Mouse (Mus musculus): ENCODE measurements around the gene Sgca. TPM values are rescaled to one million over a fixed set of nuclear protein-coding genes. Genes with fewer than 3 reads are reported as not detected.

Sgca gene
- polyA plus RNA-seq, 1 experiment from 2014 or later: not detected

DNA sequence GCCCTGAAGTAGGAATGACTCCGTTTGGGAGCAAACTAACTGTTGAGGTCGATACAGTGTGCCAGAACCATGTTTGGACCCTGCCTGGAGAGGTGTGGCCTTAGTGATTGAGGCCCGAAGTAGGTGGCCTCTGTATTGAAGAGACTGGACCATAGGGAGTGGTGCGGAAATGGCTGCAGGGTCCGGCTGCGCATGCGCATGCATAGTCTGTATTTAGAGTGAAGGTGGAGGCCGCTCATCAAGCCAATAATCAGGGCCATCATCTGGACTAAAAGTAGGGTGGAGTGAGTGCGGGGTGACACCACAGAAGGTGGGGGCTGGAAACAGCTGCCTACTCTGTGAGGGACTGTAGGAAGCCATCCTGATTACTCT is 18.4 kb downstream of the Sgca start:
- no peaks in the 10 kb centered on the region for H3K27me3 ChIP-seq
- no peaks in the 10 kb centered on the region for H3K36me3 ChIP-seq
- WGBS: 83% methylated on average over 9 of the region's 9 CpGs
- peak overlapping the region; percentile 47; the same call in 1 of the 2 replicates for H3K27ac ChIP-seq (replicated peaks)
- no peak overlapping the region for H3K4me2 ChIP-seq
- peaks cover 8% of the 10 kb centered on the region for H3K4me1 ChIP-seq (replicated peaks)
- no peak for ATAC-seq (ENCODE audit: low read depth)
- H3K4me3 ChIP-seq: no peak overlapping the region
- H3K9ac ChIP-seq: no peak overlapping the region
- no peaks in the 10 kb centered on the region for H3K9me3 ChIP-seq

DNA sequence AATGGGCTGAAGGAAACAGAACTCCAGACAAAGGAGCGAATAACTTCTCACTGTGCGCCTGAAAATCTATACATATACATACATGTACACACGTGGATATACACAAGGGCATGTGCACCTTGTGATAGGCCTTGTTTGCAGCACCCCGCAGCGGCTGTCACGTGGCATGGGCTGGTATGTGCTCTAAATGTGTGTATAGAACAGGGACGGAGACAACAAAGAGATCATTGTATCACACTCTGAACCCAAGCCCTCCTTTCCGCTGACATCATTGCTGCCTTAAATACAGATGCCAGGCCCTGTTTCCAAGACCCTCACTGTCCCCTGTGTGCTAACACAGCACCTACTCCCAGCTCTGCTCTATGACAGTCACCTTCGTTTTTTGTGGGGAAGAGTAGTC is 21.0 kb downstream of the Sgca start:
- Histone ChIP-seq H3K27me3 (no peaks in the 10 kb centered on the region), H3K4me1 (replicated peaks) (peaks cover 15% of the 10 kb centered on the region), H3K9me3 (no peaks in the 10 kb centered on the region), H3K36me3 (no peaks in the 10 kb centered on the region), H3K9ac (no peak overlapping the region), H3K27ac (replicated peaks) (no peak overlapping the region), H3K4me3 (no peak overlapping the region), H3K4me2 (no peak overlapping the region; the same call in 1 of the 2 replicates)
- no peak for ATAC-seq (ENCODE audit: low read depth)
- WGBS: 58% methylated on average over 9 of the region's 9 CpGs

DNA sequence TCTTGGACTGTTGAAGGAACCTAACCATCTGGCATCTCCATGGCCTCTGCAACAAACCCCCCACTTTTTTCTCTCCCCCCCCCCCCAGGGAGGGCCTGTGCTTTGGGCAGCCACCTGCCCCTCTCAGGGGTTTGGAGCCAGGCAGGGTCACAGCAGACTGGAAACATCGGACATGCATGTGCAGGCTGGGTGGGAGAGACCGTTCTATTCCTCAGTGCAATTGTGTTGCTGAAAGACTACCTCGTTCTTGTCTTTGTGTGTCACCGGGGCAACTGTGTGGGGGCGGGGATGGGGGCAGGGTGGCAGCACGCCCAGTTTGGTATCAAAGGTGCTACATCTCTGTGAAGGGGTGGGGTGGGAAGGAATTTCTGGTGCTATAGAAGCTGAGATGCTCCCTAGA is 24.0 kb downstream of the Sgca start:
- Histone ChIP-seq H3K4me1 (replicated peaks) (peaks cover 7% of the 10 kb centered on the region), H3K9me3 (no peaks in the 10 kb centered on the region), H3K27ac (replicated peaks) (peak overlapping the region; percentile 33; the same call in 1 of the 2 replicates), H3K9ac (no peak overlapping the region), H3K4me3 (no peak overlapping the region), H3K27me3 (no peaks in the 10 kb centered on the region), H3K4me2 (no peak overlapping the region), H3K36me3 (no peaks in the 10 kb centered on the region)
- WGBS: 4% methylated on average over 6 of the region's 6 CpGs
- ATAC-seq (ENCODE audit: low read depth): 0 out of 2 replicates have a peak, but pooled peaks have one; percentile 40

DNA sequence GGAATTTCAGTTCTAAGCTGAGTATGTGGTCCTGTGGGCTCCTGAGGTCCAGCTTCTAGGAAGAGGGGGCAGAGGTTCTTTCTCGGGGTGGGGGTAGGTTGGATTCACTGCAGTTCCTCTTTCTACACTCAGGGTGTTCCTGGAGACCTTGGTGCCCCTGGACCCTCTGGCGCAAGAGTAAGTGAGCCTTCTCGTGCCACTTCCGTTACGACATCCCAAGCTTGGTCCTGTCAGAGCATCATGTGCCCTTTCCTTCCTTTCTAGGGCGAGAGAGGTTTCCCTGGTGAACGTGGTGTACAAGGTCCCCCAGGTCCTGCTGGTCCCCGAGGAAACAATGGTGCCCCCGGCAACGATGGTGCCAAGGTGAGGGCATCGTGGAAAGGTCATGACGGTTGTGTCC is 30.9 kb downstream of the Sgca start:
- Histone ChIP-seq H3K36me3 (no peaks in the 10 kb centered on the region), H3K4me3 (no peak overlapping the region), H3K4me1 (replicated peaks) (no peaks in the 10 kb centered on the region), H3K9ac (no peak overlapping the region), H3K27ac (replicated peaks) (no peak overlapping the region), H3K27me3 (peaks cover 9% of the 10 kb centered on the region), H3K9me3 (no peaks in the 10 kb centered on the region), H3K4me2 (no peak overlapping the region)
- ATAC-seq (ENCODE audit: low read depth): no peak
- 90% methylated on average over 12 of the region's 12 CpGs for WGBS

DNA sequence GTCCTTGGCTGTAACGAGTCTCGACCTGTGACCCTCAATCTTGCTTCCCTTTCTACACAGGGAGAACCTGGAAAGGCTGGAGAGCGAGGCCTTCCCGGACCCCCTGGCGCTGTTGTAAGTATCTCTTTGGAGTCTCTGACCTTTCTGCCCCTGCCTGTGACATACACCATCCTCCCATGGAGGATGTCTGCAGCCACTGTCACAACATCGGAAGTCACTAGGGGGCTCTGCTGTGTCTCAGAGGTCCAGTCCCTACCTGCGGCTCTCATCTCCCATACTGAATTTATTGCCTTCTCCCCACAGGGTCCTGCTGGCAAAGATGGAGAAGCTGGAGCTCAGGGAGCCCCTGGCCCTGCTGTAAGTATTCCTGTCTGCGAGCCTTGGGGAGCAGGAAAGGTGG is 31.8 kb downstream of the Sgca start:
- Histone ChIP-seq H3K36me3 (no peaks in the 10 kb centered on the region), H3K9ac (no peak overlapping the region), H3K4me1 (replicated peaks) (no peaks in the 10 kb centered on the region), H3K4me2 (no peak overlapping the region), H3K27me3 (peaks cover 15% of the 10 kb centered on the region), H3K9me3 (no peaks in the 10 kb centered on the region), H3K4me3 (no peak overlapping the region), H3K27ac (replicated peaks) (no peak overlapping the region)
- ATAC-seq (ENCODE audit: low read depth): no peak
- WGBS: 20% methylated on average over 8 of the region's 8 CpGs

DNA sequence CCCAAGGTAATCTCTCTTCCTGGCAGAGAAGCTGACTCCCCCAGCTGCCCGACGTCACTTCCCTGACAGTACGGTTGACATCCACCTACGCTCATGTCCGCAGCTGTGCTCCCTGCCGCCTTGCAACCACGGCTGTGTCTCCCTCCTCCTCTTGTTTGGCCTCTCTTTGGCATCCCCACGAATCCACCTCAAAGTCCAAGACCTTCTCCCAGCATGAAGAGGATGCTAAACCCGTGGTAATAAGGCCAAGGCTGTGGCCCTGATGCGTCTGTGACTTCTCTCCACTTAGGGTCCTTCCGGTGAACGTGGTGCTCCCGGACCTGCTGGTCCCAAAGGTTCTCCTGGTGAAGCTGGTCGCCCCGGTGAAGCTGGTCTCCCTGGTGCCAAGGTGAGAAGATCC is 33.1 kb downstream of the Sgca start:
- WGBS: 83% methylated on average over 15 of the region's 15 CpGs
- Histone ChIP-seq H3K9ac (no peak overlapping the region), H3K9me3 (no peaks in the 10 kb centered on the region), H3K27ac (replicated peaks) (no peak overlapping the region), H3K4me2 (no peak overlapping the region), H3K4me1 (replicated peaks) (peaks cover 3% of the 10 kb centered on the region; the same call in 1 of the 2 replicates), H3K4me3 (no peak overlapping the region), H3K36me3 (no peaks in the 10 kb centered on the region), H3K27me3 (peaks cover 27% of the 10 kb centered on the region)
- no peak for ATAC-seq (ENCODE audit: low read depth)

DNA sequence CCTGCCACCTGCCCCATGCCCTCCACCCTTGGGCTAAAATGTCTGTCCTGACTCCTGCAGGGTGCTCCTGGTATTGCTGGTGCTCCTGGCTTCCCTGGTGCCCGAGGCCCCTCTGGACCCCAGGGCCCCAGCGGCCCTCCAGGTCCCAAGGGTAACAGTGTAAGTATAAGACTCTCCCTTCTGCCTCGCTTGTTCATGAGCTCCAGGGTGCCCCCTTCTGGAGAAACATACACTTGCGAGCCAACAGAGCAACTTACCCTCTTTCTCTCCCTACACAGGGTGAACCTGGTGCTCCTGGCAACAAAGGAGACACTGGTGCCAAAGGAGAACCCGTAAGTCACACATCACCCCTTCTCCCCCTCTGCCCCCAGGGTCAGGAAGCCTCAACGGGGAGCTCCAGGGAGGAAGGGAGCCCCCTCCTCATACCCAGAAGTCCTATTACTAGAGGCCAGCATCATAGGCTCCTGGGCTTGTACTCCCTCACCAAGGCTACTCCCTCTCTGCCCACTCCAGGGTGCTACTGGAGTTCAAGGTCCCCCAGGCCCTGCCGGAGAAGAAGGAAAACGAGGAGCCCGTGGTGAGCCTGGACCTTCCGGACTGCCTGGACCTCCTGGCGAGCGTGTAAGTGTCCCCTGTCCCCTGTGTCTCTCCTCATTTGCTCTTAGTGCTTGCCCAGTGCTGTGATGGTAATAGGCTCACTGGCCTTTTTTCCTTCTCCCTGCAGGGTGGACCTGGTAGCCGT is 33.7 kb downstream of the Sgca start:
- Histone ChIP-seq H3K27me3 (peaks cover 33% of the 10 kb centered on the region), H3K4me2 (no peak overlapping the region), H3K9ac (no peak overlapping the region), H3K27ac (replicated peaks) (no peak overlapping the region), H3K4me1 (replicated peaks) (peaks cover 9% of the 10 kb centered on the region), H3K9me3 (no peaks in the 10 kb centered on the region), H3K36me3 (no peaks in the 10 kb centered on the region), H3K4me3 (no peak overlapping the region)
- no peak for ATAC-seq (ENCODE audit: low read depth)
- WGBS: 52% methylated on average over 13 of the region's 13 CpGs

DNA sequence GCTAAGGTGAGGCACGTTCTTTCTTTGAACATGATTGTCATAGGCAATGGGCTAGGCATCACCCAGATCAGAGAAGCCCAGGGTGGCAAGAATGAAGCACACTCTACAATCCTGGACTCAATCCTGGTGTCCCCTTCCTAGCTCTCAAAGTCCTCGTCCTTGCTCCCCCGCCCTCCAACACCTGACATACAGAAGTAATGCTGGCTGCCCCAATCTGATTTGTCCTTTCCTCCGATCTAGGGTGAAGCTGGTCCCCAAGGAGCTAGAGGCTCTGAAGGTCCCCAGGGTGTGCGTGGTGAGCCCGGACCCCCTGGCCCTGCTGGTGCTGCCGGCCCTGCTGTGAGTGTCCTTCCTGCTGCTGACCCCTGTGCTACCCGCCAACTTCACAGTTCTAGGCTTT is 34.4 kb downstream of the Sgca start:
- Histone ChIP-seq H3K4me1 (replicated peaks) (peaks cover 14% of the 10 kb centered on the region), H3K27ac (replicated peaks) (no peak overlapping the region), H3K4me2 (no peak overlapping the region), H3K27me3 (peaks cover 38% of the 10 kb centered on the region), H3K9me3 (no peaks in the 10 kb centered on the region), H3K9ac (no peak overlapping the region), H3K4me3 (no peak overlapping the region), H3K36me3 (no peaks in the 10 kb centered on the region)
- no peak for ATAC-seq (ENCODE audit: low read depth)
- WGBS: 79% methylated on average over 8 of the region's 8 CpGs

DNA sequence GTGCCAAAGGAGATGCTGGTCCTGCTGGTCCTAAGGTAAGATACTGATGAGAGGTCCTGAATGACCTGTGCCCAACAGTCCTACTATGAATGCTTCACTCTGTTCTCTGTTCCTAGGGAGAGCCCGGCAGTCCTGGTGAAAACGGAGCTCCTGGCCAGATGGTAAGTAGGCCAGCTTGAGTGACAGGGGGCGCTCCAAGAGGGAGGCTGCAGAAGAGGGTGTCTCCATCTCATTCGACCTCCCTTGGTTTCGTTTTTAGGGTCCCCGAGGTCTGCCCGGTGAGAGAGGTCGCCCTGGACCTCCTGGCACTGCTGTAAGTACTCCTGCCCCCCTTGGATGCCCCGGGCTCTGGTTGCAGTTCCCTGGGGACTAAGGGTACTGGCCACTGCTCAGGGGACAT is 35.0 kb downstream of the Sgca start:
- Histone ChIP-seq H3K4me3 (no peak overlapping the region), H3K27ac (replicated peaks) (no peak overlapping the region), H3K27me3 (peaks cover 44% of the 10 kb centered on the region), H3K4me1 (replicated peaks) (peaks cover 21% of the 10 kb centered on the region), H3K9ac (no peak overlapping the region), H3K36me3 (no peaks in the 10 kb centered on the region), H3K4me2 (no peak overlapping the region), H3K9me3 (no peaks in the 10 kb centered on the region)
- WGBS: 53% methylated on average over 9 of the region's 9 CpGs
- ATAC-seq (ENCODE audit: low read depth): no peak

DNA sequence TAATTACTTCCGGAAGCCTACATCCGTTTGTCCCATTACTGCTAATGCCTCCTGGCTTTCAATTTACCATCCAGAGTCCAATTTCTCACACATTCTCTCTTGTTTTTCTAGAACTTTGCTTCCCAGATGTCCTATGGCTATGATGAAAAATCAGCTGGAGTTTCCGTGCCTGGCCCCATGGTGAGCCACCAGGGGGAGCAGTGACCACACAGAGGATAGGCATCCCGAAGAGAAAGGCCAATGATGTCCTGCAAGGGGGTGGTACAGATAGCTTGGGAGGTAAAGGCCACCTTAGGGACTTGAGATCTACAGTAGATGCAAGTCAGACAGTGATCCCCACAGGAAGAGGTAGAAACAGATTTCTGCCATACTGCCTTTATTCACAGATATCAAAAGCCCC is 36.8 kb downstream of the Sgca start:
- Histone ChIP-seq H3K4me2 (peak overlapping the region; percentile 59; the same call in 1 of the 2 replicates), H3K9me3 (no peaks in the 10 kb centered on the region), H3K27ac (replicated peaks) (no peak overlapping the region), H3K4me1 (replicated peaks) (peaks cover 21% of the 10 kb centered on the region), H3K9ac (no peak overlapping the region), H3K36me3 (no peaks in the 10 kb centered on the region), H3K27me3 (peaks cover 63% of the 10 kb centered on the region), H3K4me3 (no peak overlapping the region)
- ATAC-seq (ENCODE audit: low read depth): no peak
- WGBS: 21% methylated on average over 4 of the region's 4 CpGs

DNA sequence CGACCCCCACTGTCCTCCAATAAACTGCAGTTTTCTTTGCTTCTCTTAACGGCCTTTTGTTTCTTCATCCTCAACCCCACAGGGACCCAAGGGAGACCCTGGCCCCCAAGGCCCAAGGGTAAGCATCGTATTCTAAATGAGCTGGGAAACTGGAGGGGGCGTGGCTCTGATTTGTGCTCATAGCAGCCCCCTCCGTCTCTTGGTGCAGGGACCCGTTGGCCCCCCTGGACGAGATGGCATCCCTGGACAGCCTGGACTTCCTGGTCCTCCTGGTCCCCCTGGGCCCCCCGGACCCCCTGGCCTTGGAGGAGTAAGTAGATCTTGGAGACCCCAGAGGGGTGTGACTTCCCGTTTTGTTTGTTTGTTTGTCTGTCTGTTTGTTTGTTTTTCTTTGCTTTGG is 37.8 kb downstream of the Sgca start:
- Histone ChIP-seq H3K27me3 (peaks cover 72% of the 10 kb centered on the region), H3K4me1 (replicated peaks) (peaks cover 21% of the 10 kb centered on the region), H3K4me2 (peak overlapping the region; percentile 59), H3K36me3 (no peaks in the 10 kb centered on the region), H3K9ac (peak overlapping the region; percentile 52; the same call in 1 of the 2 replicates), H3K27ac (replicated peaks) (no peak overlapping the region), H3K9me3 (no peaks in the 10 kb centered on the region), H3K4me3 (peak overlapping the region; percentile 35)
- ATAC-seq (ENCODE audit: low read depth): no peak
- 23% methylated on average over 9 of the region's 9 CpGs for WGBS

DNA sequence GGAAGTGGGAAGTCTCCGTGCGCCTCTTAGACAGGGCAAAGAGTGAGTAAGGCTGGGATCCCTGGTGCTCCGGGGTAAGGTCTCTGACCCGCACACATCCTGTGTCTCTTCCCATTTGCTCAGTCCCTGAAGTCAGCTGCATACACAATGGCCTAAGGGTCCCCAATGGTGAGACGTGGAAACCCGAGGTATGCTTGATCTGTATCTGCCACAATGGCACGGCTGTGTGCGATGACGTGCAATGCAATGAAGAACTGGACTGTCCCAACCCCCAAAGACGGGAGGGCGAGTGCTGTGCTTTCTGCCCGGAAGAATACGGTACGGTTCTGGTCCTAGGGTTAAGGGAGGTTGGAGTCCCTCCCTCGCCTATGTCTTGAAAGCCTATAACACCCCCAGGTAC is 38.3 kb downstream of the Sgca start:
- Histone ChIP-seq H3K27me3 (peaks cover 78% of the 10 kb centered on the region), H3K4me1 (replicated peaks) (peaks cover 21% of the 10 kb centered on the region), H3K9ac (peak overlapping the region; percentile 52), H3K9me3 (no peaks in the 10 kb centered on the region), H3K4me2 (peak overlapping the region; percentile 59), H3K36me3 (no peaks in the 10 kb centered on the region), H3K27ac (replicated peaks) (no peak overlapping the region), H3K4me3 (peak overlapping the region; percentile 35)
- 0 out of 2 replicates have a peak, but pooled peaks have one; percentile 21 for ATAC-seq (ENCODE audit: low read depth)
- WGBS: 1% methylated on average over 15 of the region's 15 CpGs

DNA sequence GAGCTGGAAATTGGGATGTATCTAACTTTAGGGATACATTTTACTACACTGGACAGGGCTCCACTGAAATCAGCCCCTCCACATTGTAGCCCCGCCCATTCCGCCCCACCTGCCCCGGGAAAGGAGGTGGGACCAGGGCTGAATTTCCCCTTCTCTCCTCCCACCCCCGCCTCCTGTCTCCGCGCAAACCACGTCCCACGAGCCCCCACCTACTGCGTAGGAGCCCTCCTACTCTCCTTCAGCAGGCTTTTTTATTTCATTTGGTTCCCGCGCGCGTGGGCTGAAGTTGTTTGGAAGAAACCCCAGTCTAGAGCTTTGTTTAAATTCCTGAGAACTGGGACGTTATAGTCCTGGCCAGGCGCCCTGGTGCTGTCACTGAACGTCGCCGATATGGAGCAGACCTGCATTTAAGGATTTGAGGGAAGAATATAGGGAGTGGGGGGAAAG is 38.8 kb downstream of the Sgca start:
- H3K4me3 ChIP-seq: peak overlapping the region; percentile 35
- no peaks in the 10 kb centered on the region for H3K9me3 ChIP-seq
- H3K4me1 ChIP-seq (replicated peaks): peaks cover 21% of the 10 kb centered on the region
- H3K27ac ChIP-seq (replicated peaks): no peak overlapping the region
- no peaks in the 10 kb centered on the region for H3K36me3 ChIP-seq
- WGBS: under 1% methylated on average over 18 of the region's 18 CpGs
- peak overlapping the region; percentile 59 for H3K4me2 ChIP-seq
- ATAC-seq (ENCODE audit: low read depth): peak; percentile 51
- H3K9ac ChIP-seq: peak overlapping the region; percentile 52
- H3K27me3 ChIP-seq: peaks cover 82% of the 10 kb centered on the region

Data from neural tube, embryonic 13.5 days (tissue).